Comparison of ENCODE assay signal across 17 mouse cellular contexts in genomic region chr5:14043116-14043515, GRCm38 (mm10). TPM values are rescaled to one million over a fixed set of nuclear protein-coding genes. Genes with fewer than 3 reads are reported as not detected.
"Had no signal": no experiment of that assay in that cellular context is flagged by ENCODE, and none has a peak within 500 bp of the region (broad histone marks: within the 10 kb centered on the region; RNA-seq: fewer than 3 reads in every experiment).

No protein-coding gene starts in this region.

- H3K4me3 ChIP-seq: neural tube, embryonic 13.5 days; neural tube, embryonic 15.5 days; stomach, embryonic 15.5 days had no signal

- H3K4me1 ChIP-seq: stomach, embryonic 15.5 days had no signal

- H3K9me3 ChIP-seq: neural tube, embryonic 13.5 days; neural tube, embryonic 15.5 days; stomach, embryonic 15.5 days had no signal

- DNase-seq: retina, postnatal 1 day; right cerebral cortex, adult 18-20 months; right cerebral cortex, postnatal 14 days; right cerebral cortex, postnatal 25 days; right cerebral cortex, postnatal 4 days; spleen, adult 18-20 months; thymus, adult 18-20 months; thymus, adult 2 months; thymus, postnatal 14 days; thymus, postnatal 25 days; thymus, postnatal 36 days; thymus, postnatal 4 days had no signal

- H3K27me3 ChIP-seq: neural tube, embryonic 13.5 days; neural tube, embryonic 15.5 days; stomach, embryonic 15.5 days had no signal

- H3K9ac ChIP-seq: neural tube, embryonic 13.5 days; neural tube, embryonic 15.5 days; stomach, embryonic 15.5 days had no signal

- H3K4me2 ChIP-seq: neural tube, embryonic 13.5 days; neural tube, embryonic 15.5 days; stomach, embryonic 15.5 days had no signal

- H3K27ac ChIP-seq: neural tube, embryonic 13.5 days; neural tube, embryonic 15.5 days; stomach, embryonic 15.5 days; stomach, postnatal 0 days had no signal

- H3K36me3 ChIP-seq: neural tube, embryonic 13.5 days; neural tube, embryonic 15.5 days; stomach, embryonic 15.5 days had no signal

RNA-seq across cellular contexts. Expression of gene Sema3e, which starts 18.0 kb away (rescaled TPM):
- total RNA-seq: neutrophil, adult 5-6 weeks had no signal
